Mouse (Mus musculus) myocyte (in vitro differentiated cells): Measurements from ENCODE around the gene Smtnl2. TPM values are rescaled to one million over a fixed set of nuclear protein-coding genes. Genes with fewer than 3 reads are reported as not detected.

Experiments
- H3K27me3 ChIP-seq: one replicate; pipeline ENCODE4 v1.6.1; 2011; ENCODE audit not compliant: control insufficient read depth, insufficient read depth, insufficient read length
- H3K36me3 ChIP-seq: one replicate; pipeline ENCODE4 v1.6.1; 2011; ENCODE audit not compliant: control insufficient read depth, insufficient read depth
- H3K4me2 ChIP-seq: one replicate; pipeline ENCODE4 v1.6.1; 2011; ENCODE audit warnings: low read depth, control low read depth
- H3K4me3 ChIP-seq: one replicate; pipeline ENCODE4 v1.5.1; 2011; ENCODE audit warnings: mild to moderate bottlenecking, control low read depth, moderate library complexity
- H3K79me2 ChIP-seq: one replicate; pipeline ENCODE4 v1.6.1; 2011; ENCODE audit not compliant: control insufficient read depth, insufficient read depth
- H3ac ChIP-seq: one replicate; pipeline ENCODE4 v1.6.1; 2011; ENCODE audit not compliant: control insufficient read depth, insufficient read length
- CEBPB ChIP-seq: IDR thresholded peaks from 2 replicates; pipeline ENCODE4 v1.6.1; 2011; ENCODE audit warnings: mild to moderate bottlenecking, moderate library complexity; ENCODE audit not compliant: poor library complexity, insufficient read depth, severe bottlenecking
- E2F4 ChIP-seq: IDR thresholded peaks from one replicate; pipeline ENCODE4 v1.6.1; 2011; ENCODE audit warnings: mild to moderate bottlenecking, control low read depth, moderate library complexity; ENCODE audit not compliant: insufficient read depth
- MAX ChIP-seq: IDR thresholded peaks from one replicate; pipeline ENCODE4 v1.6.1; 2011; ENCODE audit warnings: low read depth, mild to moderate bottlenecking, control low read depth
- MYOD1 ChIP-seq, 3 experiments: IDR thresholded peaks; one replicate each; pipeline ENCODE4 v1.6.1; 2011; ENCODE audit warnings: control low read depth in 2 of 3, low read depth in 2 of 3, mild to moderate bottlenecking in 2 of 3, moderate library complexity in 1 of 3; ENCODE audit not compliant: insufficient read length in 2 of 3, control insufficient read depth in 1 of 3
- MYOG ChIP-seq, 3 experiments: IDR thresholded peaks; one replicate each; pipeline ENCODE4 v1.6.1; 2011; ENCODE audit warnings: control low read depth in 2 of 3, low read depth in 2 of 3, mild to moderate bottlenecking in 2 of 3; ENCODE audit not compliant: insufficient read length in 2 of 3, control insufficient read depth in 1 of 3, insufficient read depth in 1 of 3
- POLR2A ChIP-seq: IDR thresholded peaks from one replicate; pipeline ENCODE4 v1.6.1; 2011; ENCODE audit warnings: low read depth, mild to moderate bottlenecking, control low read depth, moderate library complexity; ENCODE audit not compliant: insufficient read length
- POLR2AphosphoS2 ChIP-seq: IDR thresholded peaks from one replicate; pipeline ENCODE4 v1.6.1; 2011; ENCODE audit warnings: low read depth, control low read depth; ENCODE audit not compliant: insufficient read length
- REST ChIP-seq: IDR thresholded peaks from one replicate; pipeline ENCODE4 v1.6.1; 2011; ENCODE audit warnings: mild to moderate bottlenecking, control low read depth, moderate library complexity; ENCODE audit not compliant: insufficient read depth, insufficient read length
- SRF ChIP-seq: IDR thresholded peaks from one replicate; pipeline ENCODE4 v1.6.1; 2011; ENCODE audit warnings: low read depth; ENCODE audit not compliant: control insufficient read depth, insufficient read length
- TCF12 ChIP-seq: IDR thresholded peaks from one replicate; pipeline ENCODE4 v1.6.1; 2011; ENCODE audit warnings: mild to moderate bottlenecking, control low read depth; ENCODE audit not compliant: poor library complexity, insufficient read depth, severe bottlenecking
- TCF3 ChIP-seq: IDR thresholded peaks from one replicate; pipeline ENCODE4 v1.6.1; 2011; ENCODE audit warnings: low read depth, control low read depth; ENCODE audit not compliant: insufficient read length
- USF1 ChIP-seq: IDR thresholded peaks from one replicate; pipeline ENCODE4 v1.6.1; 2011; ENCODE audit warnings: low read depth, mild to moderate bottlenecking, control low read depth, moderate library complexity
- polyA plus RNA-seq: library from polyadenylated mRNA; unstranded; fragments of >200 nt; fragmentation: generic; extraction: Trizol; gene quantifications from one replicate; pipeline ENCODE4 v1.2.1, GENCODE M21; 2012; ENCODE audit warnings: missing spikeins

Smtnl2 gene
- polyA plus RNA-seq, 1 experiment, result 2.0 TPM

- no peaks in the 10 kb centered on the region for H3K27me3 ChIP-seq
- TF ChIP-seq E2F4, result no peak
- no peak for TF ChIP-seq MAX
- TF ChIP-seq USF1, result no peak
- TF ChIP-seq TCF3, result no peak
- no peak for TF ChIP-seq SRF
- no peak for TF ChIP-seq MYOD1 (IDR thresholded peaks at IDR 0.05; ENCODE audit: control insufficient read depth in 1 of 3, insufficient read length in 2 of 3, low read depth in 2 of 3)
- no peak for TF ChIP-seq TCF12
- no peak for TF ChIP-seq MYOG (IDR thresholded peaks at IDR 0.05; ENCODE audit: control insufficient read depth in 1 of 3, insufficient read depth in 1 of 3, insufficient read length in 2 of 3, low read depth in 2 of 3)
- TF ChIP-seq CEBPB, result no peak
- TF ChIP-seq POLR2AphosphoS2, result no peak
- no peak for TF ChIP-seq REST
- H3ac ChIP-seq, result no peak overlapping the region
- H3K79me2 ChIP-seq, result no peaks in the 10 kb centered on the region
- H3K4me2 ChIP-seq, result no peak overlapping the region
- H3K4me3 ChIP-seq, result no peak overlapping the region
- H3K36me3 ChIP-seq, result no peaks in the 10 kb centered on the region
Measured at GRCm38 (mm10) chr11:72393669-72394068, 17.8 kb downstream of the Smtnl2 start.

GRCm38 (mm10) chr11:72393243-72393642 lies 18.3 kb downstream of the Smtnl2 start:
- Histone ChIP-seq H3K79me2 (no peaks in the 10 kb centered on the region), H3K27me3 (no peaks in the 10 kb centered on the region), H3ac (no peak overlapping the region), H3K36me3 (no peaks in the 10 kb centered on the region), H3K4me2 (no peak overlapping the region), H3K4me3 (no peak overlapping the region)
- no peak for TF ChIP-seq TCF3
- no peak for TF ChIP-seq TCF12
- TF ChIP-seq CEBPB, result no peak
- no peak for TF ChIP-seq E2F4
- no peak for TF ChIP-seq SRF
- TF ChIP-seq POLR2A, result no peak
- TF ChIP-seq MYOD1 (IDR thresholded peaks at IDR 0.05; ENCODE audit: control insufficient read depth in 1 of 3, insufficient read length in 2 of 3, low read depth in 2 of 3), result no peak
- TF ChIP-seq MYOG (IDR thresholded peaks at IDR 0.05; ENCODE audit: control insufficient read depth in 1 of 3, insufficient read depth in 1 of 3, insufficient read length in 2 of 3, low read depth in 2 of 3), result no peak
- no peak for TF ChIP-seq USF1
- no peak for TF ChIP-seq POLR2AphosphoS2
- TF ChIP-seq MAX, result no peak
- no peak for TF ChIP-seq REST

GRCm38 (mm10) chr11:72391181-72391580 lies 20.3 kb downstream of the Smtnl2 start:
- TF ChIP-seq MYOD1 (IDR thresholded peaks at IDR 0.05; ENCODE audit: control insufficient read depth in 1 of 3, insufficient read length in 2 of 3, low read depth in 2 of 3) (no peak), POLR2AphosphoS2 (no peak)
- no peak overlapping the region for H3ac ChIP-seq
- H3K27me3 ChIP-seq, result no peaks in the 10 kb centered on the region
- no peaks in the 10 kb centered on the region for H3K36me3 ChIP-seq
- no peak overlapping the region for H3K4me2 ChIP-seq
- no peaks in the 10 kb centered on the region for H3K79me2 ChIP-seq
- H3K4me3 ChIP-seq, result no peak overlapping the region

DNA sequence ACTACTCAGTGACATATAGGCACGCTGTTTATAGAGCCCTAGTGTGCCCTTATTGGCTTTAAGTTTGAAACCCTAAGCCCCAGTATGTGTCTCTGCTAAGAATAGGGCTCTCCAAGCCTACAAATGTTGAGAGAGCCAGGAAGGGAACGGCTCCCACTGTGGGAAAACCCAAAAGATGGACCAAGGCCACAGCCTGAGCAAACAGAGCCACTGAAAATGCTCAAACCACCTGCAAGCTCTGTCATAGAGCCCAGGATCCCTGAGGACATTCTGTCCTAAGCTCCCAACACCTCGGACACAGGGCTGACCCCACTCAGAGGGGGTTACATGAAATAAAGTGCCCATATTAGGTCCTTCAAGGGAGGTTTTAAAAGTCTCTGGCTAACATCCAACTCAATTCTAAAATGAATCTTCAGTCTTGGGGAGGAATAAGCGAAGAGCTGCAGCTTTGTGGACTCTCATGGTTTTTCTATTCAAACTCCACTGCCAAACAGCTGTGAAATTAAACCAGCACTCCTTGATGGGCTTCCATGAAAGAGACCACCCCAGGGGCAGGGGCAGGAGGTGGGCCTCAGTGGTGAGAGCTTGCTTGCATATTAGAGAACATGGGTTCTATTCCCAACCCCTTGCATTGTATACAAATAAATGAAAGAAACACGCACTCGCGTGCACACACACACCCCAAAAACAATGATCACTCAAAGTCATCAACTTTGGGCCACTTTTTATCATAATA lies 21.9 kb downstream of the Smtnl2 start:
- H3K36me3 ChIP-seq, result no peaks in the 10 kb centered on the region
- no peaks in the 10 kb centered on the region for H3K79me2 ChIP-seq
- TF ChIP-seq POLR2A, result no peak
- no peak for TF ChIP-seq SRF
- TF ChIP-seq TCF3, result no peak
- no peak for TF ChIP-seq POLR2AphosphoS2
- no peak for TF ChIP-seq REST
- TF ChIP-seq MAX, result no peak
- no peak for TF ChIP-seq MYOD1 (IDR thresholded peaks at IDR 0.05; ENCODE audit: control insufficient read depth in 1 of 3, insufficient read length in 2 of 3, low read depth in 2 of 3)
- TF ChIP-seq USF1, result no peak
- H3K4me3 ChIP-seq, result no peak overlapping the region
- H3ac ChIP-seq, result no peak overlapping the region
- no peaks in the 10 kb centered on the region for H3K27me3 ChIP-seq
- no peak overlapping the region for H3K4me2 ChIP-seq

DNA sequence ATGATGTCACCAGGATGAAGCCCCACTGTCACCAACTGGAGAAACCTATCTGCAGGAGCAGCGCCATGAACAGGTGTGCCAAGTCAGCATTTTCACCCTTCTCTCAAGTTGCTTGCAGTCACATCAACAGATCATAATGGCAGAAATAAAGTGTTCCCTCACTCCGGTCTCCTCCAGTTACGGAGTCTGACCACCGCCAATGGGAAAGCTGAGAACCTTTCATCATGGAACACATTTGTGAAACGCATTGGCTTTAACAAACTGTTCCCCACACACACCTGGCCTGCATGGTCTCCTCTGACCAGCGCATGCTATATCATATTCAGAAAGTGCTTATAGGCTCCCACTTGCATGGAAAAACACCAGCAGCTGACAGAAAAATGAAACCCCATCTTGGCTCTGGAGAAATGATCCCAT lies 23.4 kb downstream of the Smtnl2 start:
- Histone ChIP-seq H3K4me2 (no peak overlapping the region), H3K36me3 (no peaks in the 10 kb centered on the region), H3ac (no peak overlapping the region), H3K27me3 (no peaks in the 10 kb centered on the region), H3K4me3 (no peak overlapping the region), H3K79me2 (no peaks in the 10 kb centered on the region)
- no peak for TF ChIP-seq MYOD1 (IDR thresholded peaks at IDR 0.05; ENCODE audit: control insufficient read depth in 1 of 3, insufficient read length in 2 of 3, low read depth in 2 of 3)
- TF ChIP-seq SRF, result no peak
- TF ChIP-seq TCF3, result no peak
- TF ChIP-seq USF1, result no peak
- TF ChIP-seq E2F4, result no peak
- no peak for TF ChIP-seq POLR2A
- TF ChIP-seq TCF12, result no peak
- TF ChIP-seq REST, result no peak
- TF ChIP-seq POLR2AphosphoS2, result no peak
- TF ChIP-seq CEBPB, result no peak
- TF ChIP-seq MYOG (IDR thresholded peaks at IDR 0.05; ENCODE audit: control insufficient read depth in 1 of 3, insufficient read depth in 1 of 3, insufficient read length in 2 of 3, low read depth in 2 of 3), result no peak
- TF ChIP-seq MAX, result no peak
